Mouse (Mus musculus) left cerebral cortex, postnatal 14 days (tissue): ENCODE measurements around the gene Dtymk. TPM values are rescaled to one million over a fixed set of nuclear protein-coding genes. Genes with fewer than 3 reads are reported as not detected.
"Not testable (repeated sequence)": the region's sequence is repeated elsewhere in the genome, so short reads cannot be mapped to it uniquely, and the experiment has no call there.

Experiments used
- DNase-seq, 2 experiments: peaks; one replicate each; pipeline ENCODE4 v3.0.0; 2021 to 2022; ENCODE audit warnings: low spot score in 2 of 2, mixed read lengths in 1 of 2
- intact Hi-C: fragments of 180-260 bp; cut with DNase I; formaldehyde crosslinking; loops from one replicate; pipeline ENCODE4 v1.15.1; 2025
- total RNA-seq, 2 experiments: library from RNA; stranded (reverse); gene quantifications; 2 replicates each; pipeline ENCODE4 v1.2.3; 2021

Gene Dtymk
- total RNA-seq, 2 experiments from 2014 or later = 58.6 to 61.5 TPM

DNA sequence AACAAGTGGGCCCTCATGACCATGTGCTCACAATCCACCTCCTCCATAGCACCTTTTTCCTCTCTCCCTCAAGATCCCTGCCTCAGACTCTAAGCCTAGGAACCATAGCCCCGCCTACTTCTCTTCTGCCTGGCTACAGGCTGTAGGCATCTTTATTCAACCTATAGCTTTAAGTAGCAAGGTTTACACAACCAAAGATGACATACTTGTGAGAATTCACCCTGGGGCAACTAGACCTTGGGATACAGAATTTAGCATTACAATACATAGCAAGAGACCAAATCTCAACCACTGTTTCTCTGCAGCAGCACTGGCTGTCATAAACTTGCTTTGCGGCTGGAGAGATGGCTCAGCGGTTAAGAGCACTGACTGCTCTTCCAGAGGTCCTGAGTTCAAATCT lies 8.3 kb upstream of the Dtymk start:
- no peak for DNase-seq
- intact Hi-C loops = no loop called here

DNA sequence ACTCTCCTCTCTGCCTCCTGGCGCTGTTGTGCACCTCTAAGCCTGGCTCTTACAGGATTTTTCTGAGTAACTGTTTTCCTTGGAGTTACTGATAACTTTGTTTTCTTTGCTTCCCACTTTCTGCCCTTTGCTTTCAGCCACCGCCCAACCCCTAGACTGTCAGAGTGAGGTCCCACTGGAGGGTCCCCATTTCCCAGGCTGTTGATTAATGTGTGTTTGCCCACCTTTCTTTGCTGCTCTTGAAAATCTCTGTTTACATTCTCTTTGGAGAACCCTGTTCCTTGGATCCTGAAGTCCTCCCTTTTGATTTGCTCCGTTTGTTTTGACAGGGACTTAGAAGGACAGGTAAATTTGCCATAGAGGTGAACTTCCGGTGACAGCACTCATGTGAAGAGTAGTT lies 7.1 kb upstream of the Dtymk start:
- intact Hi-C loops = no loop called here
- DNase-seq = no peak

- DNase-seq = no peak
- intact Hi-C loops = no loop called here
Observed at GRCm38 (mm10) chr1:93805221-93805951, 3.7 kb upstream of the Dtymk start.

DNA sequence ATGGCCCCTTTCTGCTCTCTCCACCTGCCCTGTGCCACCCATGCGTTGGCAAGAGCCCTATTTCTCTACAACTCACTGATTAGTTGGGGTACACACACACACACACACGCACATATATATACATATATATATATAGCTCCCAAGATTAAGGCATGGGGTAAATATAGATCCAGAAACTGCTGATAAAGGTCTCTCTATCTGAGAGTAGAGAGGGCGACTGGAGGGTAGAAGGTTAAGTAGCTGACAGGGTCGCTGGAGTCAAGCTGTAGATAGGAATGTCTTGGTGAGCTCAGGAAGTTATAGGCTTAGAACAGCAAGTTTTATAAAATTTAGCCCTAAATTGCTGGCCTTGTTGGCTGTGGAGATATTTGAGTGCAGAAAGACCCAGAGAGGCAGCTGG lies 3.1 kb upstream of the Dtymk start:
- DNase-seq = no peak

DNA sequence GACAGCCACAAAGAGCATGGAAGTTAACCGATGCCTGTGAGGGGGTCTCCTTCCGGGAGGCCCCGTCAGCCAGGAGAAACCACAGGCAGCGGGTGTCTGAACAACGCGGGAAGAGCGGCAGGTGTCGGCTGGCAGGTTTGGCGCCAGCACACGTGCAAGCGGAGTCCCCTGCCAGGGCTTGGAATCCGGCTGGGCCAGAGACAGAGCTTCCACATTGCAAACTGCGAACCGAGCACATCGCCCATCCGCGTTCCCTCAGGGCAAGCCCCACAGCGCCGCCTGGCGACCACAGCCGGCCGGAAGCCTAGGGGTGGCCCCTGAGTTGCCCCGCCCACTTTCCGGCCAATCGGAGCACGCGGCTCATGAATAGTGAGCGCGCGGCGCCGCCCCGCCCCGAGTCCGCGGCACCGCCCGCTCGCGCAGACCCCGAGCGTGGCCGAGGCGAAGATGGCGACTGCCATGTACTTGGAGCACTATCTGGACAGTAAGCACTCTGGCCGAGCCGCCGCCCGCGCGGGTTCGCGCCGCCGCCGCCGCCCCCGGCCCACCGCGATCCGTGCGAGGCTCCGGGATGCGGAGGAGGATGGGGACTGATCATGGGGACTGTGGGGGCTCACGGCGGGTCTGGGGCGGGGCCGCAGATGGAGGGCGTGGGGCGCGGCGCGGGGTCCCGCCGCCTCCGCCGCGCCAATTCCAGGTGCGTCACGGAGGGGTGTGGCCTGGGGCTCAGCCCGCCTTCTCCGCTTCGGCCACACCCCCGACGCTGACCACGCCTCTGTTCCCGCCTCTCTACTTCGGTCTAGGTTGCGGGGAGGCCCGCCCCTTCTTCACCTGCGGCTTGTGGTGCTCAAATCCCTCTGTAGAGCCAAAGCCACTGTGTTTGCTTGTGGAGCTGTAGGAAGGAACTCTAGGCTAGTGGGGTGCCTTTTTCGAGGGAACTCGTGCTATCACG lies 2.1 kb upstream of the Dtymk start, which contains the start of gene Ing5:
Ing5 (plus strand) TSS at position 410 of the 952 bp plus-strand sequence.
- intact Hi-C loops = loop anchor here (5.0 kb wide), 2 partner anchors 47 to 167 kb away; no protein-coding TSS in a partner anchor
- DNase-seq = peak; percentile 99 to 100

More for the DNA sequence above, 3.1 kb upstream of the Dtymk start:
- intact Hi-C loops = loop anchor here (5.0 kb wide), 2 partner anchors 48 to 168 kb away; no protein-coding TSS in a partner anchor

DNA sequence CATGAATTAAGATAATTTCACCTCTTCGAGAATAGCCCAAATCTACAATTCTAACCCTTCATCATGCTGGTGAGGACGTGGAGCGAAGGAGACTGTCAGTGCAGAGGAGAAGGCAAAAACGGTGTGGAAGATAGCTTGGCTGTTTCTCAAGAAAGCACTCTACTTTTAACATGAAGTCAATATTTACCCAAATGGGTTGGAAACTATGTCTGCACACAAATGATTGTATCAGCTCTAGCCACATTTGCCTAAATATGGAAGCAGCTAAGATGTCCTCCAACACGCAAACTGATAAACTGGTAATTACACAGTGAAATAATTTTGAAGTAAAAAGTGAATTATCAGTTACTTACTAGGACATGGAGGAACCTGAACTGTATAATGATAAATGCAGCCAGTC lies 1.0 kb upstream of the Dtymk start:
- intact Hi-C loops = loop anchor here (5.0 kb wide), 2 partner anchors 45 to 165 kb away; no protein-coding TSS in a partner anchor
- no peak for DNase-seq

DNA sequence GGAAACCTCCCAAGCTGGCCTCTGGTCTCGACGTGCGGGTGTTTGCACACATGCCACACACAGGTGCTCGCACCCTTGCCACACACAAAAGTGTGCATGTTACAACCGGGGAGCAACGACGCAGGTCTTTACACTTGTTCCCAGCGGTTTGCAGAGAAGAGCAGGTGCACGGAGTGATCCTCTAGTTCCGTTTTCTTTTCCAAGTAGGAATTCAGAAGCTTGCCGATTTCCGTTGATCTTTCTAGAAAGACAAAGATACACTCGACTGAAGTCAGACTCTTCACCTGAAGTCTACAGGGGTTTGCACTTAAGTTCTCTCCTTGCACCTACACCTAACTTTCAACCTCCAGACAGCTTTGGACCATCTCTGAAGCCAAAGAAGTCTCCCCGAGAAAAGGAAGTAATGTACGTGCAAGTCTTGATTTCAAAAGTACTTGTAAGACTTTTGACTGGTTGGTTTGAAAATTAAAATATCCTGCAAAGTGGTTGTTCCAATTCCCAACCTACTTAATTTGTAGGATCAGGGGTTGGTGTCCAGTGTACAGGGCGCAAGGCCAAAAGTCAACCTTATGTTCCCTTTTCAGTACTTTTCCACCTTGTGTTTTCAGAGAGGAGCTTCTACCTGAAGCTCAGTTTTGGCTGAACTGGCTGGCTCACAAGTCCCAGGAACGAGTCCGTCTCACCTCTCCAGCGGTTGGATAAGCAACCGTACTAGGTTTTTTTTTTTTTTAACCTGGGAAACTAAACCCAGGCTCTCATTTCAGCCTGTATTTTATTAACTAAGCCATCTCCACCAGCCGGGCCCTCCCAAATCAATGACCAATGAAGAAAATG lies 847 bp downstream of the Dtymk start:
- intact Hi-C loops = loop anchor here (5.0 kb wide), 2 partner anchors 44 to 164 kb away; no protein-coding TSS in a partner anchor
- DNase-seq = no peak

- intact Hi-C loops = no loop called here
- no peak for DNase-seq
Observed at GRCm38 (mm10) chr1:93795886-93796285, 5.8 kb downstream of the Dtymk start.

GRCm38 (mm10) chr1:93794526-93794925 lies 7.2 kb downstream of the Dtymk start:
- intact Hi-C loops = no loop called here
- no peak for DNase-seq

DNA sequence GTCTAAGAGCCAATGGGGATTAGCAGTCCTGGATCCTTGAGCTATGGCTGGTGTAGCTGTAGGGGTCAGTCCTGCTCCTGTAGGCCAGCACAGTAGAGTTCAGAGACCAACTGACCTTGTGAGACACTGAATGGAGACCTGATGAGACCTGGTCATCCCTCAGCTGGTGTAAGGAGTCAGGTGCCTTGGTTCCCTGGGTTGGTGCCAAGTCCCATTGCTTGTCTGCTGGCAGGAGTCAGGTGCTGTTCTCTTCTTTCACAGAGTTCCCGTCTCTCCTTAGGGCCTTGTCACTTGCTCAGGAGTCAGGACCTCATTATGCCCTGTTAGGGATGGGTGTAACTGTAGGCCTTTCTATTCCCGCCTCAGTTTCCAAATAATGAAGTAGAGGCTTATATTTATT lies 14.8 kb downstream of the Dtymk start:
- no peak for DNase-seq
- intact Hi-C loops = no loop called here

DNA sequence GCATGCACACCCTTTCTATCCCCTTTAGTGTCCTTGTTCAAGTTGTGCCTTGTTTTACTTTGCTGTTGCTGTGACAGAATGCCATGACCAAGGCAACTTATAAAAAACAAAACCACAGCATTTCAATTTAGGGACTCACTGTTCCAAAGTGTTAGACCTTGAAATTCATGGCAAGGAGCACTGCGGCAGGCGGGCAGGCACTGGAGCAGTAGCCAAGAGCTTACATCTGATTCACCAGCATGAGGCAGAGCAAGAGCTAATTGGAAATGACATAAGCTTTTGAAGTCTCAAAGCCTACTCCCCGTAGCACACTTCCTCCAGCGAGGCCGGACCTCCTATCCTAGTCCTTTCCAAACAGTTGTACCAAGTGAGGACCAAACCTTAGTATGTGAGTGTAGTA lies 25.0 kb downstream of the Dtymk start:
- intact Hi-C loops = no loop called here
- no peak for DNase-seq

DNA sequence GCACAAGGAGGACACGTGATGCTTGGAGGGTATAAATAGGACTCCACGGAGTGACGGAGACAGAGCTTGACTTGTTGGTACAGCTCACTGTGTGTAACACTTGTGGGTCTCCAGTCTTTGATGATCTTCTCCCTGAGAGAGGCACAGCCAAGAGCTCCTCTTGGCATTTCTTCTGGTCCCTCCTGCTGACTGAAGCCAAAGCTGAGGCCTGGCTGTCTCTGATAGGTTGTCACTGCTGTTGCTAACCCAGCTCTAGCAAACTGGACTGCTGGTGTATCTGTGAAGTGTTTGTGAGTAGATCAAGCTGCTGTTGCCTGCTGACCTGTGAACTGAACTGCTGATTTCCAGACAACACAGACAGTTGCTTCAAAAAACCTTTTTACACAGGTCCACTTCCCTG lies 31.8 kb downstream of the Dtymk start:
- no peak for DNase-seq
- intact Hi-C loops = no loop called here

DNA sequence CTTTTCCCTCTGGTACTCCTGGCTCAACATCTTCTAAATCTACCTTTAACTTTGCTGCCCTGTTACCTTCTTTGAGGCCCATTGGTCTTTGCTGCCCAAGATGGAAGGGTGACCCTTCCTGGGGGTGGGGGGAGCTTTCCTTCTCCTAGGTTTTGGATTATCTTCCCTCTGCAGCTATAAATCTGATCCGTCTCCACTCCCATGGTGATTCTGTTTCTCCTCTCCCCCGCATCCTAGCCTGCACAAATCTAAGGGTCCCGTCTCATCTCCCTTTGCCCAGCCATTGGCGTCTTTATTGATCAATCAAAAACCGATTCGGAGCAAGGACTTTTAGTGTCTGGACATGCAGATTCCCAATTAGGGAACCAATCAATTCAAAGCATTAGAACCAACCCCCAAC lies 34.1 kb downstream of the Dtymk start:
- DNase-seq = no peak
- intact Hi-C loops = no loop called here

- intact Hi-C loops = no loop called here
- DNase-seq = no peak
Observed at GRCm38 (mm10) chr1:93764871-93765591, 36.7 kb downstream of the Dtymk start.

DNA sequence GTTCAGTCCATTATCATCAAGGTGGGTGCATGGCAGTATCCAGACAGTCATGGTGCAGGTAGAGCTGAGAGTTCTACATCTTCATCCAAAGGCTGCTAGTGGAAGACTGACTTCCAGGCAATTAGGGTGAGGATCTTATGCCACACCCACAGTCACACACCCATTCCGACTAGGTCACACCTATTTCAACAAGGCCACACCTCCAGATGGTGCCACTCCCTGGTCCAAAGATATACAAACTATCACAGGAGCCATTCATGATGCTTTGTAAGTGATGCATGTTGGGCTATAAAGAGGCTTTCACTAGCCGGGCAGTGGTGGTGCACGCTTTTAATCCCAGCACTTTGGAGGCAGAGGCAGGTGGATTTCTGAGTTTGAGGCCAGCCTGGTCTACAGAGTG lies 38.2 kb downstream of the Dtymk start:
- intact Hi-C loops, DNase-seq: not testable (repeated sequence)

GRCm38 (mm10) chr1:93760076-93760475 lies 41.7 kb downstream of the Dtymk start:
- no peak for DNase-seq
- intact Hi-C loops = no loop called here

GRCm38 (mm10) chr1:93756154-93756553 lies 45.6 kb downstream of the Dtymk start:
- DNase-seq = no peak
- intact Hi-C loops = loop anchor here (5.0 kb wide), 1 partner anchor 46 kb away; the partner anchor contains the start of genes Dtymk and Ing5

- intact Hi-C loops = loop anchor here (5.0 kb wide), 1 partner anchor 47 kb away; the partner anchor contains the start of genes Dtymk and Ing5
- DNase-seq = no peak
Observed at GRCm38 (mm10) chr1:93755618-93756017, 46.1 kb downstream of the Dtymk start.

- intact Hi-C loops = loop anchor here (5.0 kb wide), 1 partner anchor 47 kb away; the partner anchor contains the start of genes Dtymk and Ing5
- no peak for DNase-seq
Observed at GRCm38 (mm10) chr1:93755291-93755610, 46.5 kb downstream of the Dtymk start.
